22 mouse cellular contexts compared by ENCODE assay signal in the genomic region with DNA sequence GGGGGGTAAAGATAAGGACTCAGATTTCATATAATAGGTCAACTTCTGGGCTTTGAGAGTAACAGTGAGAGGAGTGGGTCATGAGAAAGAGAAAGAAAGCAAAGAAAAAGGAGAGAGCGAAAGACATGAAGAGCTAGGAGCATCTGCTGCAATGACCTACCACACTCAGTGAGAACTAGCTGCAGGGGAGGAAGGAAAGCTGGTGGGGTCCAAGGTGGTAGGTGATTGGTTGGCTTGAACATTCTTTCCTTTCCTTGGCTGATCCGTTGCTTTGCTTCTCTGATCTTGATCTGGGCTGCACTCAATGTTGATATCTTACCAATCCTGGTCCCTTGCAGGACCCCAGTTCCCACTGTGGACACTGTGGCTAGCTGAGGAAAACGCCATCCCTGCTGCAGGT. TPM values are rescaled to one million over a fixed set of nuclear protein-coding genes. Genes with fewer than 3 reads are reported as not detected.
A peak's percentile ranks its signal among the peaks of the same experiment; 100 is the strongest.
DNase-seq lines count a peak whose midpoint lies in the region; ATAC-seq and TF ChIP-seq lines count a peak whose summit lies in the region.
"Had no signal": no experiment of that assay in that cellular context is flagged by ENCODE, and none has a peak within 500 bp of the region (broad histone marks: within the 10 kb centered on the region; RNA-seq: fewer than 3 reads in every experiment).

No protein-coding gene starts in this region.

- no peak for DNase-seq in ES-E14 (ENCODE audit: low read depth, low spot score)
- DNase-seq in hindbrain, postnatal 0 days (ENCODE audit: low spot score): no peak
- no peak for DNase-seq in spleen, postnatal 4 days (ENCODE audit: low spot score in 2 of 2)
- no peak for DNase-seq in right cerebral cortex, postnatal 10 days (ENCODE audit: low spot score in 2 of 2)
- DNase-seq: adrenal gland, adult 8-10 months; adrenal gland, postnatal 14 days; adrenal gland, postnatal 36 days; cerebellum, adult 11-12 months; cerebellum, adult 2 months; cerebellum, adult 9-10 months; cerebellum, postnatal 10 days; cerebellum, postnatal 25 days had no signal

- no peaks in the 10 kb centered on the region for H3K27me3 ChIP-seq in E14TG2a.4 (ENCODE audit: insufficient read depth, low read length)
- no peaks in the 10 kb centered on the region for H3K27me3 ChIP-seq in ES-Bruce4 (ENCODE audit: control insufficient read depth, insufficient read depth, low read length, poor library complexity, severe bottlenecking)
- no peaks in the 10 kb centered on the region for H3K27me3 ChIP-seq in hindbrain, postnatal 0 days (ENCODE audit: insufficient read depth, low read length)
- H3K27me3 ChIP-seq: embryonic facial prominence, embryonic 13.5 days; embryonic facial prominence, embryonic 15.5 days; forebrain, embryonic 12.5 days had no signal

- H3K27ac ChIP-seq in ES-Bruce4 (ENCODE audit: insufficient read depth, low read length): peak overlapping the region; percentile 100
- peak overlapping the region; percentile 64 for H3K27ac ChIP-seq in ES-E14 (ENCODE audit: insufficient read depth, low read depth, low read length, poor library complexity, severe bottlenecking)
- no peak overlapping the region for H3K27ac ChIP-seq in hindbrain, postnatal 0 days
- H3K27ac ChIP-seq: embryonic facial prominence, embryonic 13.5 days; embryonic facial prominence, embryonic 15.5 days; forebrain, embryonic 10.5 days; forebrain, embryonic 12.5 days had no signal

- no peak for TF ChIP-seq POLR2A in ES-Bruce4 (IDR thresholded peaks at IDR 0.05; ENCODE audit: insufficient read depth, low read length)

- H3K4me3 ChIP-seq in E14TG2a.4 (replicated peaks; ENCODE audit: low read length) (peak overlapping the region; percentile 13), ES-Bruce4 (ENCODE audit: low read depth, low read length) (no peak overlapping the region), ES-E14 (ENCODE audit: insufficient read depth in 1 of 2, low read depth in 1 of 2, low read length in 2 of 2, poor library complexity in 1 of 2, severe bottlenecking in 1 of 2) (no peak overlapping the region; a peak in 1 of 4 replicates)
- no peak overlapping the region for H3K4me3 ChIP-seq in hindbrain, postnatal 0 days (ENCODE audit: low read length)
- H3K4me3 ChIP-seq: embryonic facial prominence, embryonic 13.5 days; embryonic facial prominence, embryonic 15.5 days; erythroblast, embryonic 14.5 days; forebrain, embryonic 10.5 days; forebrain, embryonic 12.5 days had no signal

- no peak for TF ChIP-seq CTCF in E14TG2a.4 (conservative IDR thresholded peaks at IDR 0.05; ENCODE audit: low read length)
- no peak for TF ChIP-seq CTCF in ES-Bruce4 (IDR thresholded peaks at IDR 0.05; ENCODE audit: low read depth, low read length)
- no peak for TF ChIP-seq CTCF in hindbrain, postnatal 0 days (IDR thresholded peaks at IDR 0.05; ENCODE audit: low read depth)

- H3K36me3 ChIP-seq in E14TG2a.4 (ENCODE audit: insufficient read depth, low read length): peaks cover 3% of the 10 kb centered on the region; the same call in 1 of the 2 replicates
- no peaks in the 10 kb centered on the region for H3K36me3 ChIP-seq in ES-Bruce4 (ENCODE audit: control insufficient read depth, insufficient read depth, low read length, poor library complexity, severe bottlenecking)
- H3K36me3 ChIP-seq in ES-E14 (ENCODE audit: control insufficient read depth, insufficient read depth, low read length, poor library complexity, severe bottlenecking): no peaks in the 10 kb centered on the region
- H3K36me3 ChIP-seq in hindbrain, postnatal 0 days (ENCODE audit: insufficient read depth, low read length): no peaks in the 10 kb centered on the region
- H3K36me3 ChIP-seq: embryonic facial prominence, embryonic 13.5 days; embryonic facial prominence, embryonic 15.5 days; forebrain, embryonic 10.5 days; forebrain, embryonic 12.5 days had no signal

- no peak for ATAC-seq in hindbrain, postnatal 0 days
- ATAC-seq: activated CD4-positive, CD25-positive, alpha-beta regulatory T cell, adult 4 months; forebrain, embryonic 14.5 days; forebrain, embryonic 16.5 days had no signal

- TF ChIP-seq EP300 in ES-Bruce4 (IDR thresholded peaks at IDR 0.05; ENCODE audit: insufficient read depth, low read depth, low read length): peak; percentile 58; the same call in 1 of the 2 replicates

- H3K9me3 ChIP-seq in E14TG2a.4 (ENCODE audit: low read length) (peaks cover 5% of the 10 kb centered on the region), ES-Bruce4 (replicated peaks; ENCODE audit: control insufficient read depth, insufficient read depth, low read length, poor library complexity, severe bottlenecking) (peaks cover 4% of the 10 kb centered on the region; the same call in 1 of the 2 replicates), ES-E14 (ENCODE audit: control insufficient read depth, insufficient read depth, low read depth, low read length) (no peaks in the 10 kb centered on the region)
- no peaks in the 10 kb centered on the region for H3K9me3 ChIP-seq in hindbrain, postnatal 0 days (ENCODE audit: low read length)
- H3K9me3 ChIP-seq: embryonic facial prominence, embryonic 13.5 days; embryonic facial prominence, embryonic 15.5 days; forebrain, embryonic 12.5 days had no signal

- WGBS in hindbrain, postnatal 0 days: 58% methylated on average over 3 of the region's 3 CpGs

- H3K9ac ChIP-seq in ES-Bruce4 (ENCODE audit: low read depth, poor library complexity, severe bottlenecking) (no peak overlapping the region), ES-E14 (ENCODE audit: insufficient read depth, low read depth, low read length, poor library complexity, severe bottlenecking) (no peak overlapping the region; the same call in 1 of the 2 replicates)
- H3K9ac ChIP-seq in hindbrain, postnatal 0 days (replicated peaks; ENCODE audit: low read length): no peak overlapping the region
- H3K9ac ChIP-seq: embryonic facial prominence, embryonic 13.5 days; embryonic facial prominence, embryonic 15.5 days; forebrain, embryonic 12.5 days had no signal

- no peak overlapping the region for H3K4me2 ChIP-seq in hindbrain, postnatal 0 days (ENCODE audit: low read depth, low read length)
- H3K4me2 ChIP-seq: embryonic facial prominence, embryonic 13.5 days; embryonic facial prominence, embryonic 15.5 days; forebrain, embryonic 12.5 days had no signal

- in situ Hi-C loops in ES-E14 (cut with MboI; ENCODE audit: low sequenced_read_pairs in 2 of 2, unreplicated experiment in 2 of 2): no loop called here

- peaks cover 74% of the 10 kb centered on the region for H3K4me1 ChIP-seq in E14TG2a.4 (replicated peaks; ENCODE audit: low read depth, low read length)
- peaks cover 8% of the 10 kb centered on the region for H3K4me1 ChIP-seq in ES-Bruce4 (ENCODE audit: control insufficient read depth, insufficient read depth, low read length)
- peaks cover 9 to 22% of the 10 kb centered on the region in 2 experiments; a peak in 3 of 4 replicates for H3K4me1 ChIP-seq in ES-E14 (ENCODE audit: control insufficient read depth in 2 of 2, insufficient read depth in 2 of 2, low read length in 2 of 2, poor library complexity in 1 of 2)
- no peaks in the 10 kb centered on the region for H3K4me1 ChIP-seq in hindbrain, postnatal 0 days (ENCODE audit: insufficient read depth, low read length)
- H3K4me1 ChIP-seq: embryonic facial prominence, embryonic 13.5 days; embryonic facial prominence, embryonic 15.5 days; forebrain, embryonic 12.5 days had no signal

TF ChIP-seq in ES-E14, 5 proteins besides CTCF, POLR2A, EP300 and RAD21:
- TF ChIP-seq CHD2 (IDR thresholded peaks at IDR 0.05; ENCODE audit: low read depth, low read length) (no peak), HCFC1 (IDR thresholded peaks at IDR 0.05; ENCODE audit: borderline replicate concordance, insufficient read depth, low read length) (no peak), MAFK (IDR thresholded peaks at IDR 0.05; ENCODE audit: insufficient read depth, low read depth, low read length) (no peak), ZNF384 (IDR thresholded peaks at IDR 0.05; ENCODE audit: low read depth, low read length) (no peak), ZC3H11A (IDR thresholded peaks at IDR 0.05; ENCODE audit: borderline replicate concordance, low read depth, low read length) (no peak)

RNA-seq across cellular contexts. Expression of gene Phc1, which starts 26.6 kb away (rescaled TPM):
- 206 and 226 TPM in 2 replicates for polyA plus RNA-seq in ES-Bruce4 (2011; ENCODE audit: insufficient read depth, insufficient read length, low read depth, missing spikeins)
- total RNA-seq in ES-E14 (2012; rRNA removed): 169 and 238 TPM in 2 replicates
- total RNA-seq in hindbrain, postnatal 0 days (2014; rRNA removed): 64.0 and 73.6 TPM in 2 replicates
- 20.5 and 21.1 TPM in 2 replicates for polyA plus RNA-seq in hindbrain, postnatal 0 days (2015; fragmentation: Nextera tagmentation; extraction: Ambion mirVana)

RNA-seq across cellular contexts. Expression of gene M6pr, which starts 58.5 kb away (rescaled TPM):
- polyA plus RNA-seq in ES-Bruce4 (2011; ENCODE audit: insufficient read depth, insufficient read length, low read depth, missing spikeins): 98.5 and 104 TPM in 2 replicates
- total RNA-seq in ES-E14 (2012; rRNA removed): 297 and 332 TPM in 2 replicates
- total RNA-seq in hindbrain, postnatal 0 days (2014; rRNA removed): 48.5 and 48.8 TPM in 2 replicates
- polyA plus RNA-seq in hindbrain, postnatal 0 days (2015; fragmentation: Nextera tagmentation; extraction: Ambion mirVana): 46.7 and 48.5 TPM in 2 replicates
